Mouse (Mus musculus) kidney, adult 2 months (tissue): Measurements from ENCODE around the gene Sox6.

ENCODE experiments used
- CTCF ChIP-seq: fragments of 200-500 bp; conservative IDR thresholded peaks from 2 replicates; pipeline ENCODE4 v1.5.1; 2011; ENCODE audit warnings: low read depth, mild to moderate bottlenecking, control low read depth, low read length, moderate library complexity, mixed read lengths; ENCODE audit not compliant: insufficient read depth, insufficient read length
- POLR2A ChIP-seq: fragments of 200-500 bp; IDR thresholded peaks from one replicate; pipeline ENCODE4 v1.6.1; 2011; ENCODE audit warnings: low read depth, low read length, control low read depth

DNA sequence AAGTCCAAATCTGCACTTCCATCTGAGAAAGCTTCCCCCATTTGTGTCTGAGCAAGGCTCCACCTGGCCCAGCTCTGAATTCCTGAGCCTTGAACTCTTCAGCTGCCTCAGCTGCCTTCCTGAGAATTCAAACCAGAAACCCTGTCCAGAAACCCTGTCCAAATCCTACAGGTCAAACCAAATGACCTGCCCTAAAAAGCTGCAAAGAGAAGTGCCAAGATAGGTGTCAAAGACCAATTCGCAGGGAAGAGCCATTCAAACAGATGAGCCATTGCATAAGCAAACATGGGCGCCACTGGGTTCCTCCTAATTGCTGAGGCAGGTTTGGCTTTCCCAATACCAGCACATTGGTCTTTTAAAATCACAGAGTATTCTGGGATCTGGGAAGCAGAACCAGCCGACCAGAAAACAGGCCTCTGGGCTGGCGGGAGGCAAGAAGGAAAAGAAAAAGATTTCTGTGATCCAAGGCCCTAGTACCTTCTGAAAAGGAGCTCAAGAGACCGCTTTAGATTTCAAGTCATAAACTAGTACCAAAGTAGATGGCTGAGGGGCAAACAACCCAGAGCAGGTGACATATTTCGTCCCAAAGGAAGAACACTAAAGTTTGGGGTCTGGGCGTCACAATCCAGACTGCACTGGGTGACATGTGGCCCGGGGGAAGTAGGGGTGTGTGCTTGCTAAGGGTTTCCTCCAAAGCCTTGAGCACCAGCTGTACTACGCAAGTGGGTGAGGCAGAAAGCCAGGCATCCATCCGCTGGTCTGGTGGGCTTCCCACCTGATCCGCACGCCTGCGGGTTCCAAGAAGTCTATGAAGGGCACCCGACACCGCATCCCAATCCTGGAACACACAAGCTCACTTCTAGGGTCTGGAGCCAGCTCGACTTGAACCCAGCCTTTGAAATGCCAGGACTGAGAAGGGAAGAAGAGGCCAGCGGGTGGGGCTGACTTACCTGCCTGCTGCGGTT, 1.7 kb downstream of the Sox6 start:
- TF ChIP-seq CTCF: no peak
- TF ChIP-seq POLR2A: no peak
